Mouse (Mus musculus) embryonic facial prominence, embryonic 14.5 days (tissue): ENCODE measurements around the gene Abca7. TPM values are rescaled to one million over a fixed set of nuclear protein-coding genes. Genes with fewer than 3 reads are reported as not detected.

ENCODE experiments used
- ATAC-seq: fragments of 200-750 bp; cut with Nextera tagmentation; 2 replicates; pipeline ENCODE4 v1.8.0; 2017; ENCODE audit warnings: low read depth, moderate number of reproducible peaks, moderate TSS enrichment
- DNase-seq: peaks from one replicate; pipeline ENCODE4 v3.0.0-alpha.2; 2015; ENCODE audit warnings: low spot score
- H3K27ac ChIP-seq: fragments of 300-500 bp; sonication (generic); replicated peaks from 2 replicates; pipeline ENCODE4 v1.5.1; 2014; ENCODE audit warnings: low read depth, mild to moderate bottlenecking, low read length, moderate library complexity
- H3K27me3 ChIP-seq: fragments of 300-500 bp; sonication (generic); replicated peaks from 2 replicates; pipeline ENCODE4 v1.6.1; 2014; ENCODE audit warnings: low read length; ENCODE audit not compliant: control insufficient read depth, insufficient read depth
- H3K36me3 ChIP-seq: fragments of 300-500 bp; sonication (generic); 2 replicates; pipeline ENCODE4 v1.6.1; 2014; ENCODE audit warnings: low read length, mixed read lengths; ENCODE audit not compliant: control insufficient read depth, insufficient read depth
- H3K4me1 ChIP-seq: fragments of 300-500 bp; sonication (generic); 2 replicates; pipeline ENCODE4 v1.6.1; 2014; ENCODE audit warnings: antibody characterized with exemption, low read length; ENCODE audit not compliant: control insufficient read depth, insufficient read depth
- H3K4me2 ChIP-seq: fragments of 300-500 bp; sonication (generic); 2 replicates; pipeline ENCODE4 v1.6.1; 2014; ENCODE audit warnings: low read depth, mild to moderate bottlenecking, low read length, moderate library complexity, mixed read lengths
- H3K4me3 ChIP-seq: fragments of 300-500 bp; sonication (generic); 2 replicates; pipeline ENCODE4 v1.5.1; 2014; ENCODE audit warnings: low read depth, mild to moderate bottlenecking, low read length
- H3K9ac ChIP-seq: fragments of 300-500 bp; sonication (generic); 2 replicates; pipeline ENCODE4 v1.6.1; 2014; ENCODE audit warnings: low read depth, mild to moderate bottlenecking, low read length, moderate library complexity, mixed read lengths
- H3K9me3 ChIP-seq: fragments of 300-500 bp; sonication (generic); 2 replicates; pipeline ENCODE4 v1.6.1; 2016; ENCODE audit warnings: low read length; ENCODE audit not compliant: control insufficient read depth
- WGBS: fragments of 180-500 bp; shearing (Covaris S2); extraction: QIAGEN DNeasy Blood & Tissue Kit; methylation state at CpG from one replicate; pipeline ENCODE4 v1.1.7; 2014; 5-methylcytosine and 5-hydroxymethylcytosine counted together
- polyA plus RNA-seq: library from polyadenylated mRNA; unstranded; fragments of >200 nt; fragmentation: Nextera tagmentation; extraction: Ambion mirVana; gene quantifications from 2 replicates; pipeline ENCODE4 v1.2.1, GENCODE M21; 2014

Gene Abca7
- polyA plus RNA-seq, 1 experiment from 2014 or later, result 2.5 TPM

DNA sequence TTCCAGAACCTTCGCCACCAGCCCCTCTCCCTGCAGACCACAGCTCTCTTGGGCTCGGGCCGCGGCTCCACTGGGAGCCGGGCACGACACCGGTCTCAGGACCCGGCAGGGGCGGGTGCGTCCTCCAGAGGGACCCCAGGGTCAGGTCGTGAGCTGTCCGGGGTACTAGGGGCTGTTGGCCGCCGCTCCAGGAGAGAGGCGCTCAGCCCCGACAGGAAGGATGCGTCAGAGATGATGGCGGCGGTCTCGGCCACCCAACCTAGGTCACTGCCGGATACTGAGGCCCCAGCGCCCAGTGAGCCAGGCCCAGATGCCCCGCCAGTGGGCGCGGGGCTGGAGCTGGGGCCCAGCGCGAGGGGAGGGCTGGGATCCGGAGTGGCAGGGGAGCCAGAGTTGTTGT lies 19.0 kb upstream of the Abca7 start:
- H3K4me1 ChIP-seq, result no peaks in the 10 kb centered on the region
- H3K9ac ChIP-seq, result no peak overlapping the region
- H3K9me3 ChIP-seq, result no peaks in the 10 kb centered on the region
- DNase-seq, result no peak
- H3K36me3 ChIP-seq, result peaks cover 63% of the 10 kb centered on the region
- H3K4me2 ChIP-seq, result no peak overlapping the region
- no peak for ATAC-seq
- 84% methylated on average over 27 of the region's 28 CpGs for WGBS
- H3K27ac ChIP-seq, result no peak overlapping the region
- H3K27me3 ChIP-seq, result 0 out of 2 replicates have a peak, but pooled peaks cover 3% of the 10 kb centered on the region
- no peak overlapping the region for H3K4me3 ChIP-seq

DNA sequence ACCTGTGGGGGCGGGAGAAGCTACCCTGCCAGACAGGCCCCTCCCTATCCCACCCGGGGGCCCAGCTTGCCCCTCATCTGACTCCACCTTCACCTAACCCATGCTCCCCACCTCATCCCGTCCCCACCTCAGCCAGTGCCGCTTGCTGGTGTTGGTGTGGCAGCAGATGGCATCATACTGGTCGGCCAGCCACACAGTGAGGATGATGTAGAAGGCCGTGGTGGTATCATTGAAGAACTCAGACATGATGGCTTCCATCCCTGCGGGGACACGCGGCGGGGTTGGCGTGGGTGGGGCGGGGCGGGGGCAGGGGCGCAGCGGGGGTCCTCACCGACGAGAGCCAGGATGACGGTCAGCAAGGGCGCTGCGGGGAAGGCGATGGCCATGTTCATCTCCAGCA lies 18.2 kb upstream of the Abca7 start:
- DNase-seq (no peak), ATAC-seq (no peak)
- Histone ChIP-seq H3K4me3 (no peak overlapping the region), H3K36me3 (peaks cover 63% of the 10 kb centered on the region), H3K9ac (no peak overlapping the region), H3K9me3 (no peaks in the 10 kb centered on the region), H3K27ac (no peak overlapping the region), H3K4me2 (no peak overlapping the region), H3K4me1 (peaks cover 4% of the 10 kb centered on the region), H3K27me3 (0 out of 2 replicates have a peak, but pooled peaks cover 3% of the 10 kb centered on the region)
- 98% methylated on average over 21 of the region's 21 CpGs for WGBS

DNA sequence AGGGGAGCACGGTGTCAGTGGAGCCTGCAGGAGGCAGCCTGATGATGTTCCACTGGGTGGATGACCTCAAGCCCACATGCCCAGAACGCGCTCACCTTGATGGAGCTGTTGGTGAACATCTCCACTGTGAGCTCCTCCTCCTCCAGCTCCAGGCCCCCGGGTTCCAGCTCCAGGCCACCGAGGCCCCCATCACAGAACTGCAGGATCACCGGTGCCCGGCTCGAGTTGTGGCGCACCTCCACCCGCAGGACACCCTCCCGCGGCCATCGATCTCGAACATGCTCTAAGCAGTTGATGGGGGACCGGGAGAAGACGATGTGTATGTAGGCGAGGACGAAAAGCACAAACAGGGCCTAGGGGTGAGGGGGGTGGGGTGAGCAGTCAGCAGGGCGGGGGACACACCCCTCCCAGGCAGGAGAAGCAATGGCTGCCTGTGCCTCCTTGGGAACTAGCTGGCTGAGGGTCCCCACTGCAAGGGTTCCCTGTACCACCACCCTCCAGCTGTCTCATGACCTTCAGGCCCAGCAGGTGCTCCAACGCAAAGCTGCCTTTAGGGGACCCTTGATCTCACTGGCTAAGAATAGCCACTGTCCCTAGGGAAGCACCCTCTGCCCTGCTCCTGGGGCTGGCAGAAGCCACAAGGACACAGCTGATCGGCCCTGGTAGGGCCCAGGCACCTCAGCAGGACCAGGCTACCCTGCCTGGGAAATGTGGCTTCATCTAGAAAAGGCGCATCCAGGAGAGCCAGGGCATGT lies 16.7 kb upstream of the Abca7 start:
- no peak for DNase-seq
- H3K4me3 ChIP-seq, result no peak overlapping the region
- ATAC-seq, result no peak
- H3K27me3 ChIP-seq, result no peaks in the 10 kb centered on the region
- peaks cover 52% of the 10 kb centered on the region for H3K36me3 ChIP-seq
- no peak overlapping the region for H3K4me2 ChIP-seq
- H3K9ac ChIP-seq, result no peak overlapping the region
- 91% methylated on average over 21 of the region's 22 CpGs for WGBS
- no peak overlapping the region for H3K27ac ChIP-seq
- peaks cover 9% of the 10 kb centered on the region for H3K4me1 ChIP-seq
- no peaks in the 10 kb centered on the region for H3K9me3 ChIP-seq

DNA sequence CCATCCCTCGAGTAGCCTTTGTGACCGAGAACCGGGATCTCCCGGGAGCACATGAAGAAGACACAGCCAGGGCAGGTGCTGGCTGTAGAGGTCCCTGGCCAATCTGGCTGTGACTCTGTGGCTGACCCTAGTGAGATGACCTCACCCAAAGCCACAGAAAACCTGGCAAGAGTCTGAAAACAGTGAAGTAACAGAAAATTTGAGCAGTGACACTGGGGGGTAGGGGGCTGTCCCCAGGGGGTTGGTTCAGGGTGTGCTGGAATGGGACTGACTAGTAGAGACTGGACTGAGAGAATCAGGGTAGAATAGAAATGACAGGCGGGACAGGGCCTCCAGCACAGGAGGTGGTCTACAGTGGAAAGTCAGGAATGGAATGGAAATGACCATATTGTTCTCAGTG lies 13.1 kb upstream of the Abca7 start:
- Histone ChIP-seq H3K9ac (peak overlapping the region; percentile 87), H3K4me2 (peak overlapping the region; percentile 97), H3K4me3 (peak overlapping the region; percentile 74), H3K27me3 (no peaks in the 10 kb centered on the region), H3K4me1 (peaks cover 32% of the 10 kb centered on the region), H3K36me3 (peaks cover 16% of the 10 kb centered on the region), H3K27ac (peak overlapping the region; percentile 99; the same call in 1 of the 2 replicates), H3K9me3 (no peaks in the 10 kb centered on the region)
- 77% methylated on average over 5 of the region's 5 CpGs for WGBS
- ATAC-seq, result no peak
- DNase-seq, result no peak

DNA sequence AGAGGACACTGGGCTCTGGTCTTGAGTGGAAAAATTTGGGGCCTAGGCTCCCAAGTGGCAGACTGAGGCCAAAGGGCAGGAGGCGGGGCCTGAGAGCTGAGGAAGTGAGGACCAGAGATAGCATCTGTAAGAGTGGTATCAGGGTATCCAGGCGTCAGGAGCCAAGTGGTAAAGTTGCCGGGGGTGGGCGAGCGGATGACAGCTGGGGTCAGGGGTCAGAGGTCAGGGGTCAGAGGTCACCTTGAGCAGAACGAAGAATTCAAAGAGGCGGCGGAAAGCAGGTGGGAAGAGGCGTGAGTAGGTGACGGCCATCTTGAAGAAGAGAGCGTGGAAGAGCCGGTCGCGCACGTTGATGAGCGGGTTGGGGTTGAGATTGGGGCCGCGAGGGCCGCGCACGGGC lies 12.6 kb upstream of the Abca7 start:
- H3K36me3 ChIP-seq, result peaks cover 12% of the 10 kb centered on the region
- H3K27me3 ChIP-seq, result no peaks in the 10 kb centered on the region
- no peak for DNase-seq
- H3K27ac ChIP-seq, result peak overlapping the region; percentile 99
- peak overlapping the region; percentile 74 for H3K4me3 ChIP-seq
- H3K4me2 ChIP-seq, result peak overlapping the region; percentile 97
- no peak for ATAC-seq
- WGBS, result 2% methylated on average over 10 of the region's 21 CpGs
- no peaks in the 10 kb centered on the region for H3K9me3 ChIP-seq
- peaks cover 32% of the 10 kb centered on the region for H3K4me1 ChIP-seq
- H3K9ac ChIP-seq, result peak overlapping the region; percentile 87

DNA sequence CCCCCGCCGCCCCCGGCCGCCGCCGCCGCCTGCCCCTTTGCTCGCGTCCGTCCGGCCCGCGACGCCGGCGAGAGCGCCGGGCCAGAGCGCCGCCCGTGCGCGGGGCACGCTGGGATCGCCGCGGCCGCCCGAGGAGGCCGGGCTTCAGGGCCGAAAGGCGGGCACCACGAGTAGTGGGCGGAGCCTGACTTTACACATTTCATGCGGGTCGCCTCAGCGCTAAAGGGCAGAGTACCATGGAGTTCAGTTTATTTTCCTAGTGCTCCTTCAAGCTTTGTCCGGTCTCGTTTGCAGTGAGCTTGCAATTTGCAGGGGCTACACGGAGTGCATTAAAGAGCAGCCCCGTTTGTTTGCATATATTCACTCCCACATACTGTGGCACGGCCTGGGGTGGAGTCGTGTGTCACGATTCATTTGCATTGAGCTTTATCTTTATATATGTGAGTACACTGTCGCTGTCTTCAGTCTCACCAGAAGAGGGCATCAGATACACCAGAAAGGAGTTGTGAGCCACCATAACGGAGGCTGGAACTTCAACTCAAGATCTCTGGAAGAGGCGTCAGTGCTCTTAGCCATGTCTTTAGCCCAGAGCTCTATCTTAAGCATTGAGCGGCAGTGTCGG lies 12.0 kb upstream of the Abca7 start, which contains the start of gene Tmem259:
TSS of gene Tmem259 (minus strand) at position 136 of the 622 bp plus-strand sequence.
- 1% methylated on average over 19 of the region's 49 CpGs for WGBS
- peak; percentile 79 for ATAC-seq

DNA sequence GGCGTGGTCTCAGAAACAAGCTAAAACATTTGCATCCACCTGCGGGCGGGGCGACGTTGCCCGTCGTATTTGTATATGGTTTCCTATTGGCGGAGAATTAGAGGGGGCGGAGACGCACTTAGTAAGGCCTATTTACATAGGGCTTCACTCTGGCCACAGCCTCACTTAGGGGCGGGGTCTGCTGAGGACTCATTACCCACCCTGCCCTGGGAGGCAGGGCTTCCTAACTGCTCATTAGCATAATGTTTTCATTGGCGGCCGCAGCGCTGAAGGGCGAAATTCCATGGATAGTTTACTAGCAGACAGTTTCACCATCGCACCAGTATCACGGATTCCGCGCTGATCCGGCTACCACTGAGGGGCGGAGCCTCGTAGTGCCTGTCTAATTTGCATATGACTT lies 11.4 kb upstream of the Abca7 start:
- peak overlapping the region; percentile 97 for H3K4me2 ChIP-seq
- H3K4me1 ChIP-seq, result peaks cover 42% of the 10 kb centered on the region
- H3K4me3 ChIP-seq, result peak overlapping the region; percentile 74
- H3K27me3 ChIP-seq, result no peaks in the 10 kb centered on the region
- H3K9ac ChIP-seq, result peak overlapping the region; percentile 87
- H3K27ac ChIP-seq, result peak overlapping the region; percentile 99
- ATAC-seq (peak; percentile 93), DNase-seq (peak; percentile 100)
- under 1% methylated on average over 22 of the region's 22 CpGs for WGBS
- no peaks in the 10 kb centered on the region for H3K9me3 ChIP-seq
- peaks cover 3% of the 10 kb centered on the region; the same call in 1 of the 2 replicates for H3K36me3 ChIP-seq

More for the DNA sequence above, 12.0 kb upstream of the Abca7 start, which contains the start of gene Tmem259:
- peaks cover 5% of the 10 kb centered on the region for H3K36me3 ChIP-seq
- H3K4me3 ChIP-seq, result peak within 1 kb of the TSS; percentile 74
- H3K27ac ChIP-seq, result peak within 1 kb of the TSS; percentile 99
- peak within 1 kb of the TSS; percentile 97 for H3K4me2 ChIP-seq
- H3K9ac ChIP-seq, result peak within 1 kb of the TSS; percentile 87
- H3K9me3 ChIP-seq, result no peaks in the 10 kb centered on the region
- no peaks in the 10 kb centered on the region for H3K27me3 ChIP-seq
- DNase-seq, result peak; percentile 95
- peaks cover 36% of the 10 kb centered on the region for H3K4me1 ChIP-seq

DNA sequence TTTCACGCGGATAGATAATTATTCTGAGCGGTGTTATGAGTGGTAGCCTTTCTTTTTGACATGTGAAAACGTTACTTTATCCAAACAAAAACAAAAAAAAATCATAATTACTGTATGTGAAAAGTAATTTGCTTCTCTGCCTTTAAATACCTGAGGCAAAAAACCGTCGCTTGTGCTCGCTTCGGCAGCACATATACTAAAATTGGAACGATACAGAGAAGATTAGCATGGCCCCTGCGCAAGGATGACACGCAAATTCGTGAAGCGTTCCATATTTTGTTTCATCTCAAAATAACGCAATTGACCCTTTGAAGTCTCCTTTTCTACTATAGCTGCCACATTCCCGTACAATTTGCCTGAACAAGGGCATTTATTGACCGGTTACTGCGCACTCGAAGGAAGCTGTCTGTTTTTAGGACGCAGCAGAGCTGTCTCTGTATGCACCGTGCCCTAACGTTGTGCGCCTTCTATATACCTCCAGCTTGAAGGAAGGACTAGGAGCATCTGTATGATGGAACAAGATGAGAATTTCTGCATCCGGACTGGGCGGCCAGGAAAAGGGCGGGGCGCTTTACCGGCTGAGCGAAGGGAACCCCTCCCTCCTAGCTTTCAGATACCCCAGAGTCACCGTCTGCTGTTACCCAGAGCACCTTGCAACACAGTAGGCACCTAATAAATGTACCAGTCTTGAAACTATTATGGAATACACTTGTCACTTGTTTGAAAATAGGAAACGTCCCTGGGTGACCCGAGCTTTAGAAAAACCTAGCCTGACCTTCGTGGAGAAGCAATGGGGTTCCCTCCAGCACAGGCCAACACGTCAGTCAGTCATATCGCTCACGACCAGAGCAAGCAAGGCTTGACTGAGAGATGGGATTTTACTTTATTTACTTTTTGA lies 10.7 kb upstream of the Abca7 start:
- no peaks in the 10 kb centered on the region for H3K9me3 ChIP-seq
- H3K4me3 ChIP-seq, result peak overlapping the region; percentile 74
- peaks cover 43% of the 10 kb centered on the region for H3K4me1 ChIP-seq
- peak; percentile 63 for DNase-seq
- ATAC-seq, result no peak
- 2% methylated on average over 35 of the region's 35 CpGs for WGBS
- H3K36me3 ChIP-seq, result peaks cover 2% of the 10 kb centered on the region; the same call in 1 of the 2 replicates
- H3K27ac ChIP-seq, result peak overlapping the region; percentile 99
- peak overlapping the region; percentile 97 for H3K4me2 ChIP-seq
- no peaks in the 10 kb centered on the region for H3K27me3 ChIP-seq
- peak overlapping the region; percentile 87 for H3K9ac ChIP-seq
